Mouse (Mus musculus) hindbrain, embryonic 15.5 days (tissue): Measurements from ENCODE around the gene Glipr2. TPM values are rescaled to one million over a fixed set of nuclear protein-coding genes. Genes with fewer than 3 reads are reported as not detected.

Source experiments
- ATAC-seq: fragments of 200-750 bp; cut with Nextera tagmentation; 2 replicates; pipeline ENCODE4 v1.8.0; 2017; ENCODE audit warnings: low read depth, moderate number of reproducible peaks, moderate TSS enrichment; ENCODE audit not compliant: low FRiP score
- H3K27ac ChIP-seq: fragments of 300-500 bp; sonication (generic); replicated peaks from 2 replicates; pipeline ENCODE4 v1.5.1; 2015; ENCODE audit warnings: mild to moderate bottlenecking, inconsistent platforms
- H3K27me3 ChIP-seq: fragments of 300-500 bp; sonication (generic); 2 replicates; pipeline ENCODE4 v1.6.1; 2015; ENCODE audit warnings: control low read depth, inconsistent platforms
- H3K36me3 ChIP-seq: fragments of 300-500 bp; sonication (generic); 2 replicates; pipeline ENCODE4 v1.6.1; 2015; ENCODE audit warnings: control low read depth, inconsistent platforms
- H3K4me1 ChIP-seq: fragments of 300-500 bp; sonication (generic); replicated peaks from 2 replicates; pipeline ENCODE4 v1.6.1; 2015; ENCODE audit warnings: control low read depth, inconsistent platforms
- H3K4me2 ChIP-seq: fragments of 300-500 bp; sonication (generic); 2 replicates; pipeline ENCODE4 v1.6.1; 2015; ENCODE audit warnings: moderate library complexity, mild to moderate bottlenecking, inconsistent platforms
- H3K4me3 ChIP-seq: fragments of 300-500 bp; sonication (generic); 2 replicates; pipeline ENCODE4 v1.5.1; 2015; ENCODE audit warnings: mild to moderate bottlenecking, inconsistent platforms
- H3K9ac ChIP-seq: fragments of 300-500 bp; sonication (generic); 2 replicates; pipeline ENCODE4 v1.6.1; 2015; ENCODE audit warnings: inconsistent platforms
- H3K9me3 ChIP-seq: fragments of 300-500 bp; sonication (generic); 2 replicates; pipeline ENCODE4 v1.6.1; 2016; ENCODE audit warnings: control low read depth, inconsistent platforms
- WGBS: fragments of 180-500 bp; shearing (Covaris S2); methylation state at CpG from one replicate; pipeline ENCODE4 v1.1.7; 2015; 5-methylcytosine and 5-hydroxymethylcytosine counted together
- polyA plus RNA-seq: library from polyadenylated mRNA; unstranded; fragments of >200 nt; fragmentation: Nextera tagmentation; extraction: Ambion mirVana; gene quantifications from 2 replicates; pipeline ENCODE4 v1.2.1, GENCODE M21; 2015

Glipr2 gene
- polyA plus RNA-seq, 1 experiment from 2014 or later, result 38.8 TPM

DNA sequence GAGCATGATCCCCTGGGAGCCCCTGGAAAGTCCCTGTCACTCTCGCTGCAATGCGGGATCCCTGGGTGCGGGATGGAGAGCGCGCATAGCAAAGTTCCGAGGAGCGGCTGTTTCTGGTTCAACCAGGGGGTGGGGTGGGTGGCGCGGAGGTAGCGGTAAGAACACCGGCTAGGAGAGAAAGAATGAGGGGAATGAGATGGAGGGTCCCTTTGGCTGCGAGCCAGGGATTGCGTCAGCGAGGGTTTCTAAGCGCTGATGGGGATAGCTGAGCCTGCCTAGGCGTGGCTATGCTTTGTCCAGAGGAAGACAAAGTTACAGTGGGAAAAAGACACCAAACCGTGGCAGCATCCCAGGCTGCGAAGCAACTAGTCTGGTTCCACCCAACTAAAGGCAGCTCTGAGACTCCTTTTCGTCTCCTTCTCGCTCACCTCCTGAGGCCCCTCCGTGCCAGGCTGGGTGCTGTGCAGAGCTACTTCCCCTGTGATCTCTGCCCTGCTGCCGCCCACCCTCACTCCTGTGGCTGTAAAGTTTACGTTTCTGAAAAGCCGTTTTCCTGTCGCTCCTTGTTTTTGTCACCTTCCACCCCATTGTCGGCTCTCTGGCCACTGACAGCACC lies 753 bp downstream of the Glipr2 start:
- Histone ChIP-seq H3K4me1 (peaks cover 30% of the 10 kb centered on the region), H3K9ac (peak overlapping the region; percentile 76), H3K27ac (peak overlapping the region; percentile 81), H3K4me2 (peak overlapping the region; percentile 99), H3K4me3 (peak overlapping the region; percentile 83), H3K36me3 (no peaks in the 10 kb centered on the region), H3K27me3 (no peaks in the 10 kb centered on the region), H3K9me3 (no peaks in the 10 kb centered on the region)
- under 1% methylated on average over 26 of the region's 26 CpGs for WGBS
- peak; percentile 78 for ATAC-seq

DNA sequence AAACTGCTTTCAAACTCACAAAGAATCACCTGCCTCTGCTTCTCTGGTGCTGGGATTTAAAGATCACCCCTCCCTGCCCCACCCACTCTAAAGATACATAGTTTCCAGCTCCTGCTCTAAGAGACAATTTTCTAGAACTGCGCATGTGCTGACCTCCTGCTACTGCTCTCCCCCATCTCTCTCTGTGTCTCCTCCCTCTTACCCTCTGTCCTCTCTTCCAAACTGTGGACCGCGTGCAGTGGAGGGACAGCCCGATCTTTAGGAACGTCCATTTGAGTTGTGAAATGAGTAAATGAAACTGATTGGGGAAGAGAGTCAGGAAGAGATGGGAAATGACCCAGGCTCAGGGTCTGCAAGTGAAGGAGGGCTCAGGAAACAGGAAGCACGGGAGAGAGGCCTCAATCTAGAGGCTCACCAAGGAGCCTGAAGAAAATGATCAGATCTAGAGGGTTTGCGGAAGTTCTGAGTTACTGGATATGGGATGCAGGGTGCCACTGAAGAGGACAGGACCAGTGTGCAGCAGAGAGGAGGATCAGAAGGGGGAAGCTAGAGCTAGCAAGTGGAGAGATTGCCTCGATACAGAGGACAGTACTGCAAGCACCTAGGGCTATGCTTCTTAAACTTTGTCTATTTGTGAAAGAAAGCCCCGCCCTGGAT lies 2.5 kb downstream of the Glipr2 start:
- Histone ChIP-seq H3K27ac (no peak overlapping the region), H3K36me3 (no peaks in the 10 kb centered on the region), H3K4me2 (peak overlapping the region; percentile 99), H3K4me3 (no peak overlapping the region), H3K9me3 (no peaks in the 10 kb centered on the region), H3K4me1 (peaks cover 30% of the 10 kb centered on the region), H3K27me3 (no peaks in the 10 kb centered on the region), H3K9ac (no peak overlapping the region)
- WGBS, result 77% methylated on average over 9 of the region's 9 CpGs
- no peak for ATAC-seq

DNA sequence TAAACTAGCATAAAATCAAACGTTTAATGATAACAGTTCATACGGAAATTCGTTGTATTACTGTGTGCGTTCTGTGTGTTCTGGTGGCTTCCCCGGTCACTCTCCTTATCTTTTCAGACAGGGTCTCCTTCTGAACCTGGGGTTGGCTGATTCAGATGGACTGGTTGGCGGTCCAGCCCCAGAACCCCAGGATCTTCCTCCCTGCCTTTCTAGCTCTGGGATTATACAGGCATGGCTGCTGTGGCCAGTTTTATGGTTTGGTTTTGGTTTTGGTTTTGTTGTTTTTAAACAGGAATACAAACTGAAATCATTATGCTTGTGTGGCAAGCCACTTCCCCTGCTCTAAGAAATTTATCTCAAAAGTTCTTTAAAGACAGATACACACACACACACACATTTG lies 3.0 kb downstream of the Glipr2 start:
- WGBS, result 89% methylated on average over 6 of the region's 6 CpGs

DNA sequence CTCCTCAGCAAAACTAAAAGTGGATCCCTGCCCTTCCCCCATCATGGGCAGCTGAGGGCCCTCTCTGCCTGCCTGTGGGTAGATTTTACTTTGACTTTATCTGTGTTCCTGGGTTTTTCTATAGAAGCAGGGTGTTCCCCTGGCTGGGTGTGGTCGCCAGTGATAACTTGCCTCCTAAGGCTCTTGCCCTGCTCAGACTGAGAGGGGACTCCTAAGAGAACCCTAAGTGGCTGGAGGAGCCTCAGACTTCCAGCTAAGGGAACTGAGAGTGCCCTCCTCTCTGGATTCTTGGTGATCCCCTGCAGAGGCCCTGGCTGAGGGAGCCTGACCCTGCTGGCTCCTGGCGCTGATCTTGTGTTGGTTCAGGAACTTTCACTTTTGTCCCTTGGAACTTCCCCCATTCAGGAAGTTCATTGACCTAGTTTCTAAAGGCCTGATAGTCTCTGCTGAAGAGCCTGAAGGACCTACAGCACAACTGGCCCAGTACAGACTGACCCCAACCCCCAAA lies 7.2 kb downstream of the Glipr2 start:
- ATAC-seq, result no peak

More for the DNA sequence above, 3.0 kb downstream of the Glipr2 start:
- H3K27ac ChIP-seq, result no peak overlapping the region
- no peak overlapping the region for H3K4me3 ChIP-seq
- no peaks in the 10 kb centered on the region for H3K9me3 ChIP-seq
- no peak overlapping the region for H3K9ac ChIP-seq
- H3K27me3 ChIP-seq, result no peaks in the 10 kb centered on the region
- no peak for ATAC-seq
- peaks cover 30% of the 10 kb centered on the region for H3K4me1 ChIP-seq
- H3K4me2 ChIP-seq, result no peak overlapping the region
- no peaks in the 10 kb centered on the region for H3K36me3 ChIP-seq

DNA sequence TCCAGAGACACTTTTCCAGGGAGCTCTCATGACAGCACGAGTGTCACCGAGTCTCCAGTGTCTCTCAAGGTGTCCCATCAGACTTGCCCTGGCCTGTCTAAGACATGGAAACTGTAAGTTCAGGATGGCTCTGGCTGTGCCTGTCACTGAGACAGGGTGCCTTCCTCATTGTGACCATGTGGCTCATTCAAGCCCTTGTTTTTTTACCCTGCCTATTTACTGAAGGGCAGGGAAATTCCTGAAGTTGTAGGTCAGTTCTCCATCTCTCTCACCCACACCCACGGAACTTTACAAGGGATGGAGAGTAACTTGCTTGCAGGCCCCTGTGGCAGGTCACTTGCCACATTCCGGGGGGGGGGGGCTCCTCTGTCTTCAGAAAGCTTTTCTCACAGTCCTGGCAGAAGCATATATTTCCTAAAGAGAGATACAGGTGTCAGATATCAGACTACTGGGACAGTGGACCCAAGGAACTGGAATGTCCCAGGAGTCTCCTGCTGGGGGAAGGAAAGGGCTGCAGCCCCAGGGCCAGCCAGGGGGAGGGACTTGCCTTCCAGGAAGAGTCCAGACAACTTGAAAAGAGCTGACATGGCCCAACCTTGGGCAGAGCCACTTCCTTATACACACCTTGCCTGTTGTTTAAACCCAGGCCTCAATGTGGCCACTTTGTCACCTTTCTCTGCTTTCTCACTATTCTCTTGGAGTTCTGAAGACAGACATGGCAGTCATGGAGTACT lies 7.9 kb downstream of the Glipr2 start:
- Histone ChIP-seq H3K9me3 (no peaks in the 10 kb centered on the region), H3K27me3 (no peaks in the 10 kb centered on the region), H3K27ac (no peak overlapping the region), H3K36me3 (no peaks in the 10 kb centered on the region), H3K4me2 (no peak overlapping the region), H3K4me1 (peaks cover 9% of the 10 kb centered on the region), H3K9ac (no peak overlapping the region), H3K4me3 (no peak overlapping the region)
- no peak for ATAC-seq
- WGBS, result 42% methylated on average over 4 of the region's 4 CpGs

More for the DNA sequence above, 7.2 kb downstream of the Glipr2 start:
- Histone ChIP-seq H3K4me1 (peaks cover 14% of the 10 kb centered on the region), H3K4me2 (no peak overlapping the region), H3K4me3 (no peak overlapping the region), H3K27me3 (no peaks in the 10 kb centered on the region), H3K9ac (no peak overlapping the region), H3K9me3 (no peaks in the 10 kb centered on the region), H3K27ac (no peak overlapping the region), H3K36me3 (no peaks in the 10 kb centered on the region)
- WGBS, result 55% methylated on average over 2 of the region's 2 CpGs

DNA sequence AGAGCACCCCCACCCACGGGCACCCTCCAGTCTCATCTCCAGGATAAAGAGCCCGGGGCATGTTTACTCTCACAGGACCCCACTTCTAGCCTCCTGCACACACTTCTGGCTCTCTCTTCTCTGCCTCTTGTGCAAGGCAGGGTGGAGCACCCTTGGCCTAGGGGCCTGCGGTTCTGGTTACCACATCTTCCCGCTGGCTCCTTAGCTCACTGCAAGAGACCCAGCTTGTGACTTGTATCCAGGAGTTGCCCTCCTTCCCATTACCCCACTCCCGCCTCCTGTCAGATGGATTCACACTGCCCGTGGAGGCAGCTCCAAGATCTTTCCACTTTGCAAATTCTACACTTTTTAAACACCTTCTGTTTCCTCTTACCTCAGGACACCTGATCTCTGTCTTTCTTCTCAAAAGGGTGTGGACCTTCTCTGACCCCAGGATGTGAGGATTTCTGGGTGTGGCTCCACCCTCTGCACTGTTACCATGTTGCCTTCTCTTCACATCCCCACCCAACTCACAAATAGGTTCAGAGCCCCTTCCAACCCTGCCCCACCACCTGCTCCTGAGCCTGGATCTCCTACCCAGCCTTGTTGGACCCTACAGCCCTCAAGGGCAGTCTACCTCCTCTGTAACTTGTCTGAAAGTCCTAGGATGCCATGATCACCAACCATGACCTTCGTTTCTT lies 8.8 kb downstream of the Glipr2 start:
- 87% methylated on average over 7 of the region's 7 CpGs for WGBS

DNA sequence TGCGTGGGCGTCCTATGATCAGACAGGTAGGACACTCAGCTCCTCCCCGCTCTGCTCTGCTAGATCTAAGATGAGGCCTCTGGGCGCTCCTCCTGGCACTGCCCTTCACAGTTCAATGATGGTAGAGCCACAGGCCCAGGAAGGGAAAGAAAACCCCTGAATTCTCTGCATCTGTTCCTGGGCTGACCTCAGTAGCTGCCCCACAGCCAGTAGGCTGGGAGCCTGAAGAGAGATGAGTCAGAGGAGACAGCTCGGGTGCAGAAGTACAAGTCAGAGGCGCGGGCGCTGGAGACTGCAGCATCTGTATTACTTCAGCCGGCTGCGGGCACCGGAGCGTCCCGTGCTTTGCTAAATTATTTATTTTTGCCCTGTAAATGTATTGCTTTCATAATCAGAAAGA lies 11.4 kb downstream of the Glipr2 start:
- ATAC-seq, result no peak
- H3K9me3 ChIP-seq, result no peaks in the 10 kb centered on the region
- no peaks in the 10 kb centered on the region for H3K36me3 ChIP-seq
- WGBS, result 48% methylated on average over 13 of the region's 13 CpGs
- no peak overlapping the region for H3K27ac ChIP-seq
- peaks cover 24% of the 10 kb centered on the region for H3K4me1 ChIP-seq
- H3K4me3 ChIP-seq, result no peak overlapping the region
- no peak overlapping the region for H3K9ac ChIP-seq
- H3K27me3 ChIP-seq, result no peaks in the 10 kb centered on the region
- H3K4me2 ChIP-seq, result no peak overlapping the region

More for the DNA sequence above, 8.8 kb downstream of the Glipr2 start:
- Histone ChIP-seq H3K9me3 (no peaks in the 10 kb centered on the region), H3K4me2 (no peak overlapping the region), H3K27me3 (no peaks in the 10 kb centered on the region), H3K27ac (no peak overlapping the region), H3K36me3 (no peaks in the 10 kb centered on the region), H3K4me1 (peaks cover 9% of the 10 kb centered on the region), H3K9ac (no peak overlapping the region), H3K4me3 (no peak overlapping the region)
- no peak for ATAC-seq

DNA sequence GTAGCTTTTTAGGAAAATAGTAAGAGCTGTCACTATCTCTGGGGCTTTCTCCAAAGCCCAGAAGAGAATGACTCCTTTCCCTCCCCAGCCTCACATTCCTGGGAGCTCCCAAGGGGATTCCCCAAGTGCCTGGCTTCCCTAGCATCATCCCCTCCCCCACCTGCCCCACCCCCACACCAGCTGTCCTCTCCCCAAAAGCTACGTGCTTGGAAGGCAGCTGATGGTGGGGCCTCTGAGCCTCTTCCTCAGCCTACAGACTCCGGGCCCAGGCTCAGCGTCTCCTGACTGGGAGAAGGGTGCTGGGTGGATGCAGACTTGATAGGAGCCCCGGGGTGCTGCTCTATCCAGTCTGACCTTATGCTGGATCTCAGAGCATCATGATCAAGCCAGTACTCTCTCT lies 12.2 kb downstream of the Glipr2 start:
- no peaks in the 10 kb centered on the region for H3K9me3 ChIP-seq
- no peaks in the 10 kb centered on the region for H3K36me3 ChIP-seq
- H3K4me1 ChIP-seq, result peaks cover 26% of the 10 kb centered on the region
- H3K4me3 ChIP-seq, result no peak overlapping the region
- no peak overlapping the region for H3K9ac ChIP-seq
- no peak overlapping the region for H3K27ac ChIP-seq
- H3K27me3 ChIP-seq, result no peaks in the 10 kb centered on the region
- 15% methylated on average over 4 of the region's 4 CpGs for WGBS
- ATAC-seq, result no peak
- no peak overlapping the region for H3K4me2 ChIP-seq

DNA sequence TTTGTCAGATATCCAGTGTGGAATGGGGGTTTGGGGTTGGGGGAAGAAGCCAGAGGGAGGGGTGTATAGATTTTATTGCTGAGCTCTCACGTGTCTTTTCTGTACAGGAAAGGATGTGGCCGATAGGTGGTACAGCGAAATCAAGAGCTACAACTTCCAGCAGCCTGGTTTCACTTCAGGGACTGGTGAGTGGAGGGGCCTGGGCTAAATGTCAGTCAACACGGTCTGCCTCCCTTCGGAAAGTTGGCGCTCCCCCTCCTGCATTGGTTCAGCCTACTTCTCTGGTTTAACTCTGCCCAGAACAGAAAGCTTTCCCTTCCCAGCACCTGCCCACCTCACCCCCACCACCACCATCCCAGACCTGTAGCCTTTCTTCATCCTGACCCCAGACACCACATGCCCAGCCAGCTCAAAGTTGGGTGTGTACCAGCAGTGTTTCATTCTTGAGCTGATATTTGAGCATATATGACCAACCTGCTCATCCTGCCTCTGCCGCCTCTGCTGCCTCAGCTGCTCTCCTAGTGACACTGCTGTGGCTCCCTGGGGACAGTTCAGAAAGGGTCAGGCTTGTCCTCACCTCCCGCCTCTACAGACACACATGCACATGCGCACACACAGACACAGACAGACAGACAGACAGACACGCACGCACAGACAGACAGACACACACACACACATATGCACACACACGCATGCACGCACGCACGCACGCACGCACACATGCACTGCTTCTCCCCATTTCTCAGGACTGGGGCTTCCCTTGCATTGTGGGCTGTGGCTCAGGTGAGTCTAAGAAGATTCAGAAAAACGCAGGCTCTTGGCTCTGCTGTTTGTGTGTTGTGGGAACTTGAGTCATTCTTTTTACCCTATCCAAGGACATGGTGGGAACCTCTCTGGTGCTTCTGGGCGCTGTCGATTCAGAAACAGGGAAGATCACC lies 13.5 kb downstream of the Glipr2 start:
- Histone ChIP-seq H3K4me1 (peaks cover 26% of the 10 kb centered on the region), H3K9me3 (no peaks in the 10 kb centered on the region), H3K4me2 (no peak overlapping the region), H3K4me3 (no peak overlapping the region), H3K27ac (no peak overlapping the region), H3K36me3 (no peaks in the 10 kb centered on the region), H3K9ac (no peak overlapping the region), H3K27me3 (no peaks in the 10 kb centered on the region)
- no peak for ATAC-seq
- 86% methylated on average over 20 of the region's 20 CpGs for WGBS

DNA sequence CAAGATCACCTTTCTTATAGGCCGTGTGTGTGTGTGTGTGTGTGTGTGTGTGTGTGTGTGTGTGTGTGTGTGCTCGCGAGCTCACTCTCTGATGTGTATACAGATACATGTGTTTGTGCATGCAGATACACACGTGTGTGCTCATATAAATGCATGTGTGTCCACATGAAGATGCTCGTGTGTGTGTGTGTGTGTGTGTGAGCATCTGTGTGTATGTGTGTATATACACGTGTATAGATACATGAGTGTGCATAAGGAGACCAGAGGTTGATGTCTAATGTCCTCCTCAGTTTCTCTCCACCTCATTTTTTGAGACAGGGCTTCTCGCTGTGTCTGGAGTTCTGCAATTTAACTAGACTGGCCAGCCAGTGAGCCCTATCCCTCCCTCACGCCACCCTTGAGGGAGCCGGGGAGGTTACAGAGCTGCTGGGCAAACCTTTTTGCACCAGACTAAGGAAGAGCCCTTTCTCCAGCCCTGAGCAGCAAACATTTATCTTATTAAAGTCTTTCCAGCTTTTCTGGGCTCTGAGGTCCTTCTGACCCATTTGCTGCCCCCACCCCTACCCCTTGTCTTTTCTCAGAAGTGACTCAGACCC lies 14.4 kb downstream of the Glipr2 start:
- peak; percentile 24; the same call in 1 of the 2 replicates for ATAC-seq
- Histone ChIP-seq H3K4me2 (peak overlapping the region; percentile 16; the same call in 1 of the 2 replicates), H3K36me3 (no peaks in the 10 kb centered on the region), H3K27ac (peak overlapping the region; percentile 31), H3K27me3 (no peaks in the 10 kb centered on the region), H3K4me3 (no peak overlapping the region), H3K9ac (no peak overlapping the region), H3K4me1 (peaks cover 26% of the 10 kb centered on the region), H3K9me3 (no peaks in the 10 kb centered on the region)
- WGBS, result 67% methylated on average over 9 of the region's 9 CpGs
